In genomic region chr4:123749484-123750130, GRCm38 (mm10) we compare ENCODE assay signal across 8 mouse cellular contexts. TPM values are rescaled to one million over a fixed set of nuclear protein-coding genes. Genes with fewer than 3 reads are reported as not detected.
DNase-seq lines count a peak whose midpoint lies in the region; ATAC-seq and TF ChIP-seq lines count a peak whose summit lies in the region.

No protein-coding gene starts in this region.

- intact Hi-C loops in gastrocnemius, adult 2 months (cut with DNase I) = loop anchor here (2.0 to 5.0 kb wide), 2 partner anchors 32 to 149 kb away; partner anchors contain the start of gene Ndufs5

- no peak for TF ChIP-seq CTCF in gastrocnemius, adult 2 months (IDR thresholded peaks at IDR 0.05)
- no peak for TF ChIP-seq CTCF in CH12.LX (conservative IDR thresholded peaks at IDR 0.05 in 1 of 2, IDR thresholded peaks at IDR 0.05 in 1 of 2; ENCODE audit: low read depth in 2 of 2, low read length in 2 of 2)
- no peak for TF ChIP-seq CTCF in kidney, postnatal 0 days (IDR thresholded peaks at IDR 0.05; ENCODE audit: low read depth)
- TF ChIP-seq CTCF in stomach, postnatal 0 days (IDR thresholded peaks at IDR 0.05; ENCODE audit: low read depth) = no peak

- TF ChIP-seq EP300 in CH12.LX (IDR thresholded peaks at IDR 0.05; ENCODE audit: low read length) = no peak
- no peak for TF ChIP-seq EP300 in stomach, postnatal 0 days (optimal IDR thresholded peaks at IDR 0.05)

- peaks cover 0 to 14% of the 10 kb centered on the region in 2 experiments for H3K36me3 ChIP-seq in CH12.LX (replicated peaks in 1 of 2; ENCODE audit: control insufficient read depth in 1 of 2, insufficient read depth in 1 of 2, low read length in 1 of 2)
- no peaks in the 10 kb centered on the region for H3K36me3 ChIP-seq in heart, embryonic 12.5 days
- H3K36me3 ChIP-seq in kidney, postnatal 0 days (ENCODE audit: insufficient read depth, low read length) = no peaks in the 10 kb centered on the region
- peaks cover 24% of the 10 kb centered on the region for H3K36me3 ChIP-seq in megakaryocyte, embryonic 14.5 days (replicated peaks; ENCODE audit: low read length)
- no peaks in the 10 kb centered on the region for H3K36me3 ChIP-seq in stomach, postnatal 0 days (ENCODE audit: control insufficient read depth, insufficient read depth, low read length)

- H3K9ac ChIP-seq in CH12.LX (ENCODE audit: insufficient read depth, low read depth) = peak overlapping the region; percentile 97
- H3K9ac ChIP-seq in heart, embryonic 12.5 days = peak overlapping the region; percentile 95
- peak overlapping the region; percentile 88 for H3K9ac ChIP-seq in kidney, postnatal 0 days (ENCODE audit: low read depth, low read length)
- H3K9ac ChIP-seq in stomach, postnatal 0 days (ENCODE audit: low read length) = peak overlapping the region; percentile 92

- peak overlapping the region; percentile 94 for H3K4me3 ChIP-seq in gastrocnemius, adult 2 months
- H3K4me3 ChIP-seq in CH12.LX (replicated peaks in 1 of 3; ENCODE audit: low read depth in 2 of 3, low read length in 2 of 3, poor library complexity in 1 of 3) = peak overlapping the region; percentile 90 to 97 (median 93)
- H3K4me3 ChIP-seq in heart, embryonic 12.5 days = peak overlapping the region; percentile 95
- H3K4me3 ChIP-seq in kidney, postnatal 0 days (replicated peaks; ENCODE audit: low read depth, low read length) = peak overlapping the region; percentile 94
- H3K4me3 ChIP-seq in megakaryocyte, embryonic 14.5 days (replicated peaks) = peak overlapping the region; percentile 95
- peak overlapping the region; percentile 94 for H3K4me3 ChIP-seq in stomach, postnatal 0 days (ENCODE audit: low read depth, low read length)

- under 1% methylated on average over 52 of the region's 55 CpGs for WGBS in heart, embryonic 12.5 days
- WGBS in kidney, postnatal 0 days = under 1% methylated on average over 55 of the region's 55 CpGs
- WGBS in stomach, postnatal 0 days = under 1% methylated on average over 55 of the region's 55 CpGs

- H3K4me2 ChIP-seq in CH12.LX (ENCODE audit: insufficient read depth, low read depth, poor library complexity, severe bottlenecking) = peak overlapping the region; percentile 93
- peak overlapping the region; percentile 76 for H3K4me2 ChIP-seq in heart, embryonic 12.5 days
- H3K4me2 ChIP-seq in kidney, postnatal 0 days (ENCODE audit: low read length) = peak overlapping the region; percentile 77
- peak overlapping the region; percentile 95 for H3K4me2 ChIP-seq in stomach, postnatal 0 days (replicated peaks; ENCODE audit: low read depth)

- TF ChIP-seq RAD21 in CH12.LX (IDR thresholded peaks at IDR 0.05; ENCODE audit: low read depth, low read length) = no peak

- peak overlapping the region; percentile 95 for H3K27ac ChIP-seq in gastrocnemius, adult 2 months
- peak overlapping the region; percentile 44; the same call in 1 of the 2 replicates for H3K27ac ChIP-seq in CH12.LX (ENCODE audit: insufficient read depth, low read depth)
- peak overlapping the region; percentile 85 for H3K27ac ChIP-seq in heart, embryonic 12.5 days (ENCODE audit: poor library complexity, severe bottlenecking)
- H3K27ac ChIP-seq in kidney, postnatal 0 days = peak overlapping the region; percentile 91
- peak overlapping the region; percentile 93 for H3K27ac ChIP-seq in stomach, postnatal 0 days (replicated peaks)

- dilution Hi-C loops in CH12.LX (cut with MboI; ENCODE audit: extremely low pct_ligation_motif_present, extremely low pct_unique_long_range_greater_than_20kb, low sequenced_read_pairs) = no loop called here

- H3K4me1 ChIP-seq in CH12.LX (ENCODE audit: control insufficient read depth in 1 of 2, insufficient read depth in 2 of 2) = peaks cover 12 to 41% of the 10 kb centered on the region in 2 experiments
- H3K4me1 ChIP-seq in heart, embryonic 12.5 days (replicated peaks) = peaks cover 14% of the 10 kb centered on the region
- H3K4me1 ChIP-seq in kidney, postnatal 0 days (replicated peaks; ENCODE audit: insufficient read depth, low read length) = no peaks in the 10 kb centered on the region
- peaks cover 50% of the 10 kb centered on the region for H3K4me1 ChIP-seq in megakaryocyte, embryonic 14.5 days
- no peaks in the 10 kb centered on the region for H3K4me1 ChIP-seq in stomach, postnatal 0 days (replicated peaks; ENCODE audit: control insufficient read depth, insufficient read depth)

- DNase-seq in gastrocnemius, adult 2 months = no peak
- DNase-seq in gastrocnemius, adult 18-20 months (ENCODE audit: low spot score) = no peak
- no peak for DNase-seq in CH12.LX (ENCODE audit: extremely low read depth)
- peak; percentile 6 for DNase-seq in c-Kit-positive CD71-positive TER-119-positive erythroid progenitor cells, embryonic 14.5 days (ENCODE audit: low spot score)
- DNase-seq in kidney, postnatal 0 days (ENCODE audit: low spot score) = peak; percentile 21
- no peak for DNase-seq in stomach, postnatal 0 days (ENCODE audit: low spot score)

- no peak for TF ChIP-seq POLR2A in CH12.LX (IDR thresholded peaks at IDR 0.05; ENCODE audit: low read depth, low read length)

- in situ Hi-C loops in CH12.LX (cut with MboI; ENCODE audit: low pct_ligation_motif_present, low pct_unique_long_range_greater_than_20kb, low sequenced_read_pairs) = no loop called here

- ATAC-seq in heart, embryonic 12.5 days (ENCODE audit: insufficient number of reproducible peaks, low FRiP score) = peak; percentile 83
- peak; percentile 67 for ATAC-seq in kidney, postnatal 0 days (replicated peaks; ENCODE audit: low FRiP score, low read depth)
- peak; percentile 77 for ATAC-seq in stomach, postnatal 0 days (ENCODE audit: low FRiP score, low TSS enrichment)

- H3K79me2 ChIP-seq in CH12.LX (replicated peaks; ENCODE audit: control insufficient read depth, extremely low read depth, insufficient read depth, poor library complexity, severe bottlenecking) = peaks cover 52% of the 10 kb centered on the region

- no peaks in the 10 kb centered on the region for H3K9me3 ChIP-seq in CH12.LX (replicated peaks; ENCODE audit: low read length)
- H3K9me3 ChIP-seq in heart, embryonic 12.5 days (replicated peaks) = no peaks in the 10 kb centered on the region
- no peaks in the 10 kb centered on the region for H3K9me3 ChIP-seq in kidney, postnatal 0 days (replicated peaks; ENCODE audit: low read length)
- no peaks in the 10 kb centered on the region for H3K9me3 ChIP-seq in megakaryocyte, embryonic 14.5 days
- H3K9me3 ChIP-seq in stomach, postnatal 0 days (ENCODE audit: control insufficient read depth, low read length) = no peaks in the 10 kb centered on the region

- peaks cover 2% of the 10 kb centered on the region for H3K27me3 ChIP-seq in CH12.LX (replicated peaks)
- no peaks in the 10 kb centered on the region for H3K27me3 ChIP-seq in heart, embryonic 12.5 days (replicated peaks)
- H3K27me3 ChIP-seq in kidney, postnatal 0 days (ENCODE audit: insufficient read depth, low read length) = no peaks in the 10 kb centered on the region
- H3K27me3 ChIP-seq in megakaryocyte, embryonic 14.5 days (replicated peaks) = peaks cover 3% of the 10 kb centered on the region
- no peaks in the 10 kb centered on the region for H3K27me3 ChIP-seq in stomach, postnatal 0 days (ENCODE audit: control insufficient read depth, insufficient read depth, low read length)

TF ChIP-seq in CH12.LX, 34 proteins besides CTCF, POLR2A, EP300 and RAD21 (continues in another document):
- TF ChIP-seq RCOR1 (conservative IDR thresholded peaks at IDR 0.05; ENCODE audit: low read depth, low read length) = no peak
- TF ChIP-seq TBP (conservative IDR thresholded peaks at IDR 0.05; ENCODE audit: low read depth, low read length) = no peak
- TF ChIP-seq E2F4 (IDR thresholded peaks at IDR 0.05; ENCODE audit: insufficient replicate concordance, low read depth, low read length) = no peak
- TF ChIP-seq ELF1 (IDR thresholded peaks at IDR 0.05; ENCODE audit: low read depth, low read length) = no peak
- TF ChIP-seq GABPA (IDR thresholded peaks at IDR 0.05; ENCODE audit: insufficient replicate concordance, low read depth, low read length) = no peak
- TF ChIP-seq CHD1 (IDR thresholded peaks at IDR 0.05; ENCODE audit: low read depth, low read length) = no peak
- TF ChIP-seq UBTF (IDR thresholded peaks at IDR 0.05; ENCODE audit: low read depth, low read length) = no peak
- no peak for TF ChIP-seq TCF12 (IDR thresholded peaks at IDR 0.05; ENCODE audit: low read depth, low read length)
- no peak for TF ChIP-seq USF1 (IDR thresholded peaks at IDR 0.05; ENCODE audit: low read depth, low read length)

RNA-seq across cellular contexts. Expression of gene Akirin1, which starts 0.5 kb away (rescaled TPM):
- 10 to 100 TPM; 24.1 to 24.5 TPM for total RNA-seq in gastrocnemius, adult 2 months (2021)
- 10 to 100 TPM; 22.0 to 23.3 TPM for total RNA-seq in gastrocnemius, adult 18-20 months (2021)
- total RNA-seq in CH12.LX (2012; rRNA removed) (27.9 and 33.3 TPM in 2 replicates), CH12.LX (2014; rRNA removed) (52.1 and 55.1 TPM in 2 replicates)
- polyA plus RNA-seq in CH12.LX (2012; ENCODE audit: insufficient read length, low read depth) = 35.6 and 37.3 TPM in 2 replicates
- polyA plus RNA-seq in heart, embryonic 12.5 days (2016; fragmentation: Nextera tagmentation; extraction: Ambion mirVana) = 65.6 TPM in 2 replicates
- polyA plus RNA-seq in kidney, postnatal 0 days (2015; fragmentation: Nextera tagmentation; extraction: Ambion mirVana) = 45.2 and 46.7 TPM in 2 replicates
- polyA plus RNA-seq in megakaryocyte, embryonic 14.5 days (2012; ENCODE audit: insufficient read depth, low replicate concordance) = 189 and 1,056 TPM in 2 replicates
- 42.3 and 46.6 TPM in 2 replicates for polyA plus RNA-seq in stomach, postnatal 0 days (2015; fragmentation: Nextera tagmentation; extraction: Ambion mirVana)

RNA-seq across cellular contexts. Expression of gene Ndufs5, which starts 31.6 kb away (rescaled TPM):
- 100 to 1,000 TPM; 242 to 305 TPM for total RNA-seq in gastrocnemius, adult 2 months (2021)
- 100 to 1,000 TPM; 270 to 291 TPM for total RNA-seq in gastrocnemius, adult 18-20 months (2021)
- total RNA-seq in CH12.LX (2012; rRNA removed) = 213 and 227 TPM in 2 replicates
- 174 and 179 TPM in 2 replicates for total RNA-seq in CH12.LX (2014; rRNA removed)
- 121 and 145 TPM in 2 replicates for polyA plus RNA-seq in CH12.LX (2012; ENCODE audit: insufficient read length, low read depth)
- polyA plus RNA-seq in heart, embryonic 12.5 days (2016; fragmentation: Nextera tagmentation; extraction: Ambion mirVana) = 484 and 498 TPM in 2 replicates
- 456 and 482 TPM in 2 replicates for polyA plus RNA-seq in kidney, postnatal 0 days (2015; fragmentation: Nextera tagmentation; extraction: Ambion mirVana)
- 4.2 and 79.5 TPM in 2 replicates for polyA plus RNA-seq in megakaryocyte, embryonic 14.5 days (2012; ENCODE audit: insufficient read depth, low replicate concordance)
- 326 and 344 TPM in 2 replicates for polyA plus RNA-seq in stomach, postnatal 0 days (2015; fragmentation: Nextera tagmentation; extraction: Ambion mirVana)

RNA-seq across cellular contexts. Expression of gene Rhbdl2, which starts 38.1 kb away (rescaled TPM):
- total RNA-seq in gastrocnemius, adult 2 months (2021) = not detected
- not detected for total RNA-seq in gastrocnemius, adult 18-20 months (2021)
- not detected in 2 replicates for total RNA-seq in CH12.LX (2012; rRNA removed)
- not detected in 2 replicates for total RNA-seq in CH12.LX (2014; rRNA removed)
- polyA plus RNA-seq in CH12.LX (2012; ENCODE audit: insufficient read length, low read depth) = not detected in 2 replicates
- 2.2 and 3.4 TPM in 2 replicates for polyA plus RNA-seq in heart, embryonic 12.5 days (2016; fragmentation: Nextera tagmentation; extraction: Ambion mirVana)
- polyA plus RNA-seq in kidney, postnatal 0 days (2015; fragmentation: Nextera tagmentation; extraction: Ambion mirVana) = 5.7 and 5.9 TPM in 2 replicates
- polyA plus RNA-seq in megakaryocyte, embryonic 14.5 days (2012; ENCODE audit: insufficient read depth, low replicate concordance) = not detected in 2 replicates
- polyA plus RNA-seq in stomach, postnatal 0 days (2015; fragmentation: Nextera tagmentation; extraction: Ambion mirVana) = 9.5 and 11.0 TPM in 2 replicates

Comparison
In these comparisons a context has a peak if more than half of its experiments do, and no peak if none do; other contexts are left out.
1. DNase-seq: peak in c-Kit-positive CD71-positive TER-119-positive erythroid progenitor cells, embryonic 14.5 days (single experiment) and kidney, postnatal 0 days (single experiment); none in gastrocnemius, adult 2 months (single experiment), gastrocnemius, adult 18-20 months (single experiment), CH12.LX (single experiment) and stomach, postnatal 0 days (single experiment).
2. H3K27ac ChIP-seq: peak in every context shown above with its lines; median percentile 95 in gastrocnemius, adult 2 months; 93 in stomach, postnatal 0 days; 91 in kidney, postnatal 0 days; 85 in heart, embryonic 12.5 days; 44 in CH12.LX.
3. Peak in every context shown above with its lines, with median percentiles within 50 percentile points of each other: H3K4me3 ChIP-seq, H3K4me2 ChIP-seq, H3K9ac ChIP-seq and ATAC-seq.